Mouse (Mus musculus) monocyte, adult 2 months (primary cell): ENCODE results near the gene Cnih2.
"Not testable (repeated sequence)": the region's sequence is repeated elsewhere in the genome, so short reads cannot be mapped to it uniquely, and the experiment has no call there.

Experiments used
- DNase-seq, 2 experiments: peaks; one replicate each; pipeline ENCODE4 v3.0.0; 2022; ENCODE audit warnings: low spot score in 2 of 2, low read depth in 1 of 2

Gene Cnih2

DNA sequence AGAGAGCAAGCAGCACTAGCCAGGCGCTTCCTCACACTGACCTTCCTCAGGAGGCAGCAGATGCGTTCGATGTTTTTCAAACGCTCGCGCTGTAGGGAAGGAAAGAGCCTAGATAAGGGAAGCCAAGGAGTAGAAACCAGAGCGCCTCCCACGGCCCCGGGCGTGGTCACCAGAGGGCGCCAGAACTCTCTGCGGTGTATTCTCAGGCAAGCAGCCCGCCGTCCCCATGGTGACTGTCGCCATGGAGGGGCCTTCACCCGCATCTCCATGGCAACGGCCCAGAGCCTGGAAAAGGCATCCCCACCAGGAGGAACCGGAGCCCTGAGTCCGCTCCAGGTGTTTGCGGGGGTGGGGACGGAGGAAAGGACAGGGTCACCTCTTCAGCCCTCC lies 4.1 kb downstream of the Cnih2 start:
- peak; percentile 66 to 76 for DNase-seq

DNA sequence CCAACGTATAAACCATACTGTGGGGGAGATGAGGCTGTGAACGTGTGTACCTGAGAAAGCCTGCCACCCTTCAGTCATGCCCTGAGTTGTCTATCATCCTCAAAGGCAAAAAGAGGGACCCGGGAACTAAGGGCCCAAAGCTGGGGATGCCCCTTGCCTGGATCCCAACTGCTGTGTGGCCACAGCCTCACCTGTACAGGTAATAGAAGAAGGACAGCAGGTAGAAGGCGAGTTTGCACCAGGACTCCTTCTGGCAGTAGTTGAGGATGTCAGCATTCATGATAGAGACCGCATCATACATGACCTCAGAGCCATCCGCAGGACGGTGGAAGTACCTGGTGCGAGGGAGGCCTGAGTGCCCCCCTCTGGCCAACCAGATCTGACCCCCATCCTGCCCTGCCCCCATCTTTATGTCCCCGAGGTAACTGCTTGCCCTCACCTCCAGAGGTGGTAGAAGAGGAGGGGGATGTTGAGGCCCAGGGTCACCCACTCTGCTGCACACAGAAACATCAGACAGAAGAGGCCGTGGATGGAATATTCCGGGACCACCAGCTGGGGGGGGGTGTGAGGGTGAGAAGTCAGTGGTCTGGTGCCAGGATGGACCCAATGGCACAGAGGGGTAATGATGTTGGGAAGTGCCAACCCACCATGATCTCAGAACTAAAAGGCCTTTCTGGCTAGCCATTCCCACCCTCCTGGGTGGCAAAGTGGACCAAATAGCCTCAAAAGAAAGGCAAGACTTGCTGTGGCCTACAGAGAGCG lies 4.7 kb downstream of the Cnih2 start:
- DNase-seq: no peak

DNA sequence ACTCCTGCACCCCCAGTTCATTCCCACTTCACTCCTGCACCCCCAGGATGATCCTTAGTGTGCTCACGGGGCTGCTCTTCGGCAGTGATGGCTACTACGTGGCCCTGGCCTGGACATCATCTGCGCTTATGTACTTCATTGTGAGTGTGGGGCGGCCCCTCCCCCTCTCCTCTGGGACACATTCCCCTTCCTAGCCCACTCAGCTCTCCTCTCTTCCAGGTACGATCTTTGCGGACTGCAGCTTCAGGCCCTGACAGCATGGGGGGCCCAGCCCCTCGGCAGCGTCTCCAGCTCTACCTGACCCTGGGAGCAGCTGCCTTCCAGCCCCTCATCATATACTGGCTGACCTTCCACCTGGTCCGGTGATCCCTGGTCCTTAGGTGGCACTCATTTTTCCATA lies 6.2 kb downstream of the Cnih2 start:
- no peak for DNase-seq

DNA sequence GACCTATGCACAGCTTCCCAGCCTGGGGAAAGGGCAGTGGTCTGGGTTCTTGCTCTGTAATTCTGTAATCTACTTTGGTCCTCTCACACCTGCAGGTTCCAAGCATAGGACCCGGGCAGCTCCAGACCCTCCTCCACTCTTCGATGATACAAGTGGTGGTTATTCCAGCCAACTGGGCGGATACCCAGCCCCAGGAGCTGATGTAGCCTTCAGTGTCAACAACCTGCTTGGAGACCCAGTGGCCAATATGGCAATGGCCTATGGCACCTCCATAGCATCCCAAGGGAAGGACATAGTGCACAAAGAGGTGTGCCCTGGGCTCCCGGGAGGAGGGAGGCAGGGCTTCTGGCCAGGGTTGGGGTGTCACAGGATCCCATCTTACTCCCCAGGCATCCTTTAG lies 9.0 kb downstream of the Cnih2 start:
- DNase-seq: no peak

DNA sequence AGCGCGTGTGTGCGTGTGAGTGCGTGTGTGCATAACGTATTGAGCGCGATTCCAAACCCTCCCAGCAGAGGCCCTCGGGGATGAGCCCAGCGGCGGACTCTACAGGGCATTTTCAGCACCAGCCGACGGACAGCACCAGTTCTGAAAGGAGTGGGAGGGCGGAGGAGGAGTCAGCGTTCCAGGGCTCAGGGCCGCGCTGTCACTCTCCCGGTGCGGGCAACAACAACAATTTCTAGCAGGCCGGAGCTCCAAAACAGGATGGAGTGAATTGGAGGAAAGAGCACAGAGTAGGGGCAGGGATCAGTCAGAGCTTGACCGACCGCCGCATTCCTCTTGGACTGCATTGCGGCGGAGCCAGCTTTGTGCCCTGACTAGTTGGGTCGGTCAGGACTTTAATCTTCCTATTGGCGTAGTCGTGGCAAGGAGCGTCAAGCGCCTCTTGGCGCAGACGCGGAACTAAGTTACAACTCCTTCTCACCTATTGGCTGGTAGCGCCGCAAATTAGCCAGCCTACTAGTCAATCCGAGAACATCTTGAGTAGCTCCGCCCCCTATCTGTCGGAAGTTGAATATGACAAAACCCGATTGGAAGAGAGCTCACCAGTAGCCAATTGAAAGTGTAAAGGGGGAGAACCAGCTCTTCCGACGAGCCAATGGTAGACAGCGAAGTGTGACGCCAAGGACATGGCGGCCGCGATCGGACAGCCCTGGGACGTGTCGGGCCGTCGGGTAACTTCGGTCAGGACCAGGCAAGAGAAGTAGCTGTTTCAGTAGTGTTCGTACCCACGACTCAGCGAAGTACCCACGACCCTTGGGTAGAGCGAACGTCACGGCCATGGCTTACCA lies 10.2 kb downstream of the Cnih2 start, which contains the start of gene Yif1a:
Gene Yif1a, plus strand, starts transcription at position 655 of the 845 bp plus-strand sequence.
- DNase-seq: peak; percentile 88 to 90

DNA sequence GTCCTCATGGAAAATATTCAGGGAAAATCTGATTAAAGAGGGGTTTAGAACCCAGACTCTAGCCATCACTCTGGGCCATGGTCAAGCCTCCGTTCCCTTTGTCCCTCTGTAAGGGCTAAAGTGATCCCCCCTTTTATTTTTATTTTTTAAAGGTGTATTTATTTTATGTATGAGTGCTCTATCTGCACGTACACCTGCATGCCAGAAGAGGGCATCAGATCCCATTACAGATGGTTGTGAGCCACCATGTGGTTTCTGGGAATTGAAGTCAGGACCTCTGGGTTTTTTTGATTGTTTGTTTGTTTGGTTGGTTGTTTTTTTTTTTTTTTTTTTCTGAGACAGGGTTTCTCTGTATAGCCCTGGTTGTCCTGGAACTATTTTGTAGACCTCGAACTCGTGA lies 11.8 kb downstream of the Cnih2 start:
- DNase-seq: not testable (repeated sequence)

DNA sequence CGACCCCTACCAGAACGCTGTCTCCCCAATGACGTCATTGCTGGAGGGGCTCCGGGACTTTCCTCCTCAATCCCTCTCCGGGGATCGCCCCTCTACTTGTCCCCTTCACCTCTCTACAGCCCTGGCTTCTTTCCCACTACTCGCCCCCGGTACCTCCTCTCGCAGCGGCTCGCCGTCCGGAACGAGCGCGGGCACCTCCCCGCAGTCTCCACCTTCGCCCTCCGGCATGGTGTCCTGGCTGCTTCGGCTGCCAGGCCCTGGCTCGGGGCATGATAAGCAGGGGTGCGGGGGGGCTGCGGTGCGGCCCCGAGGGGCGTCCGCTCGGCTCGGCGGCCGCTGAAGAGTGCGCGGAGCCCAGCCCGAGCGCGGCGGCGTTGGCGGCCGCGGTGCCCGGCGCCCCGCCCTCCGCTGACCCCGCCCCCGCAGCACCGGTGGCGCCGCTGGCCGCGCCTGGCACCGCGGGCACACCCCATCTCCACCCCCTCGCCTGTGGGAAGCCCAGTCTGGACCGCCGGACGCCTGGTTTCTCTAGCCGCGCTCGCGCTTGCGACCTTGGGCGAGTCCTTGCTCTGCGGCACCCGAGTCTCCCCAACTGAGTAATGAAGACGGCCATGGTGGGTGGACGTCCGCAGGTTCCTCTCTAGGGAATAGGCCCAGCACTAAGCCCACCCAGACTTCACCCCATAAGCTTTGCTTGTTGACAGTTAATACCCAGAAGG lies 13.0 kb downstream of the Cnih2 start, which contains the start of gene Tmem151a:
Gene Tmem151a, minus strand, starts transcription at position 387 of the 719 bp plus-strand sequence.
- no peak for DNase-seq

DNA sequence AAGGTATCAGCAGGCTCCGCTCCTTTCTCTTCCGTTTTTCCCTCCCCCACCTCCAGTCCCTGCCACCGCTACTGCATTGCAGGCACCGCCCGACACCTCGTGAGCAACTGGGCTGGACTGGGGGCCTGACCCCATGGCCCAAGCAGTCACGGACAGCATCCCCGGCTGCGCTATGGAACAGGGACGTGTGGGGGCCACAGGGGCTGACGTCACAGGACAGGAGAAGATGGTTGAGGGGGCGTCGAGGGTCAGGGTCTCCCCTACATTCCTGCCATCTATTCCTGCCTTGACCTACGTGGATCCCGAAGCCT lies 13.5 kb downstream of the Cnih2 start:
- no peak for DNase-seq

DNA sequence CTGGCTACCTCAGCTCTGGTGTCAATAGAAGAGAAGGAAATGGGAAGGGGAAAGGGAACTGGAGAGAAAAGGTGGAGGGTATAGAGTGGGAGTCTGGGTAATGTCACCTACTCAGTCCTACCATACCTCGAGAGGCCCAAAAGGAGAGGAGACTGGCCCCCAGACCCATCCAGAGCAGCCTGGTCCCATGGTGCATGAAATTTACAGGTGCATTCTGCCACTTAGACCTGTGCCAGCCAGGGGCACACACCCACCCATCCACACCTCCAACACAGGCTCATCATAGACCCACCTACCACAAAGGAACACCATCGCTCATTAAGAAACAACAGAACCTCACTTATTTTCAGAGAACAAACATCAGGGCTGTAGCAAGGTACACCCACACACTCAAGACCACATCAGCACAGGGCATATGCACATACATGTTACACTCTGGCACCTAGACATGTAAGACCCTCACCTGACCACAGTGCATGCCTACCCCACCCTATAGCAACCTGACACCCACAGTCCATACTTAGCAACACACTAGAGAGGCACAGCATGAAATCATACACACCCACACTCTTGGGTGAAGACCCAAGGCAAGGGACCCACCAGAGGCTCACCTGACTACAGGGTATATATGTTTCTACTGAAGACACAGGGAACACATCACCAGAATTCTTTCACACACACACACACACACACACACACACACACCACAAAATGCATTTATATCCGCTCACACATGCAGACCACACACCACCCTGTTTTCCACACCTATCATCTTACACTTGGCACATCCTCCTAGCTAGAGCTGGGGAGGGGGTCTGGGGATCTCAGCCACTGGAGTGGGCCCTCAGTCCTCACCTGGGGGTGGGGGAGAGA lies 14.1 kb downstream of the Cnih2 start:
- DNase-seq: no peak

DNA sequence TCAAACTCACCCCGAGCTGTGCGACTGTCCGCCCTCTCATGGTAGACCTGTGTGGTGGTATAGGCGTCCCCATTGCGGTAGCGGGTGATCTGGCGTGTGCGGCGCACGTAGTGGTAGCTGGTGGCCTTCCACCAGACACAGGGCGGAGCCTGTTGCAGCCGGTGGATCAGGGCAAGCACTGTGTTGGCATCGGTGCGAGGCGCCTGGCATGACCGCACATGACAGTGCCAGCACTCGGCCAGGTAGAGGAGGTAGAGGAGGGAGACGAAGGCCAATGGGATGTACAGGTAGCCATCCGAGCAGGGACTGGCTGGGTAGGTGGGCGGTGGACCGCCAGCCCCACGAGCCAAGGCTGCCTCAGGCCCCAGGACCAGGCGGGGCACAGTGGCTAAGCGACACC lies 15.7 kb downstream of the Cnih2 start:
- no peak for DNase-seq

DNA sequence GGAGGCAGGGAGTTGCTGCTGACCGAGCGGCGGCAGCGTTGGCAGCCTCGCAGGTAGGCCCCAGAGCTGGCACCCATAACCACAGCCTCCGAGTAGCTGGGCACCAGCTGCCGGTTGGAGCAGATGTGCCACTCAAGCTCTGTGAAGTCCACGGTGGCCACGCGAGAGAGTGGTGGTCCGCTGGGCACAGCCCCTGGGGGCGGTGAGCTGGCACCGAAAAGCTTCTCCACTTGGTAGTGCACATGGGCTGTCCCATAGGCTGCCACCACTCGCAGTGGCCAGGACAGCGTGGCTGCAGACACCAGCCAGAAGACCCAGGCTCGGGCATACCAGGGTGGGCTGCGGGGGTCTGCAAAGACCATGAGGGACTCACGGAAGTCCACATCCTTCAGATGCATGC lies 16.3 kb downstream of the Cnih2 start:
- no peak for DNase-seq

DNA sequence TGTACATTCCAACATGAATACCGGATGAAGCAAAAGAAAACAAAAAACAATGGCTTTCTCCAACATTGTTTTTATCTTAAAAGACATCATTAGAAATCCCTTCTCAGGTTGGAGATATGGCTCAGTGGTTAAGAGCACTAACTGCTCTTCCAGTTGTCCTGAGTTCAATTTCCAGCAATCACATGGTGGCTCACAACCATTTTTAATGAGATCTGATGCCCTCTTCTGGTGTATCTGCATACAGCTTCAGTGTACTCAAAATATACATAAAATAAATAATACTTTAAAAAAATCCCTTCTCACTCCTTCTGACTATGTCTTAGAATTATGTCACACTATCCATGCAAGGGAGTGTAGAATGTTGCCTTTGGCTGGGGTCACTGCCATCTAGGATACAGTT lies 19.0 kb downstream of the Cnih2 start:
- DNase-seq: no peak

DNA sequence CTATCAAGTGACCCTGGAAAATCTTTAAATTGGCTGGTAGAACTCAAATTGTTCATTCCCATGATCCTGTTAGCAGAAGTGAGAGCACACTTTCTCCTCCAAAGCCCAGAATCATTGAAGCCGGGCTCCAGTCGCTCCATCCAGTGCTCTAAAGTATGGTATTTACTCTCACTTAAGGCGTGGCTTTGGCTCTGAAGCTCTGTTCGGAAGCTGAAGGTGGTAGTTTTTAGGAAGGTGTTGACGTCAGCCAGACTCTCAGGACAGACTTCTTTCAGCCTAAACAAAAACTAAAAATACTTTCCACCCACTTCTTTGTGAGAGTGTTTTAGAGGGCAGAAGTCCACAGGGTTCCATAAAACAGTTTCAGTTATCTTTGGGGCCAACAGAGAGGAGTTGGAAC lies 24.8 kb downstream of the Cnih2 start:
- DNase-seq: no peak

DNA sequence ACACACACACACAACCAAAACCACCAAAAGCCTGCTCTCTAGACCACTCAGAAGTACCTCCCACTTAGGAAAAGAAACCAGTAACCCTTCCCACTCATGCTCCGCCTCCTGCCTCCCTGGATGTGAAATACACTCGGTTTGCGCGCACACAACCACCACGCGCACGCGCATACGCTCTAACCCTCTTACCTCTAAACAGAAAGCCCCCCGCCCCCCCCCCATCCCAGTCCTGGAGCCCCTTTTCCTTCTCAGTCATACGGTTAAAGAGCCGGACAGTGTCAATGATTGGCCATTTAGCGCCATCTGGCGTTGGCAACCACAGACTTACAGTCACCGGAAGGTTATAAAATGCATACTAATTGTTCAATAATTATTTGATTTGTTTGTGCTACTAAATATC lies 25.3 kb downstream of the Cnih2 start:
- DNase-seq: no peak

DNA sequence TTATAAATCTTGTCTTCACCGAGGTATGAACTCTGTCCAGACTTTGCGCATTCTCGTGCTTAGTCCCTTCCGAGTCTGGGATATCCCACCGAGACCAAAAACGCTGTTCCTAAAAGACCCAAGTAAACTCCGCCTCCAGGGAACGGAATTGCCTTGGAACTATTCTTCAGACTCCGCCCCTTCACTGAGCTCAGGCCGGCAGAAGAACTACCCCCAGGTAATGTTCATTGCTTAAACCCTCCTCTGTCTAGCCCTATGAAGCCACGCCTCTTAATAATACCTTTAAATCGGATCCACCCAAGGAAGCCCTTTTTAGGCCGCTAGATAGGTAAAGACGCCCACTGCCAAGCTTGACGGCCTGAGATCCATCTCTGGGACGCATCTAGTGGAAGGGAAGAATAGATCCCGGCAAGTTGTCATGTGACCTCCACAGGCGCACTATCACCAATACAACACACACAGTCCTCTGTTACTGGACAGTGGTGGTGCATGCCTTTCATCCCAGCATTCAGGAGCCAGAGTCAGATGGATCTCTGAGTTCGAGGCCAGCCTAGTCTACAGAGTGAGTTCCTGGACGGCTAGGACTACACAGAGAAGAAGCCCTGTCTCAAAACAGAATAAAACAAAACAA lies 25.8 kb downstream of the Cnih2 start:
- no peak for DNase-seq

DNA sequence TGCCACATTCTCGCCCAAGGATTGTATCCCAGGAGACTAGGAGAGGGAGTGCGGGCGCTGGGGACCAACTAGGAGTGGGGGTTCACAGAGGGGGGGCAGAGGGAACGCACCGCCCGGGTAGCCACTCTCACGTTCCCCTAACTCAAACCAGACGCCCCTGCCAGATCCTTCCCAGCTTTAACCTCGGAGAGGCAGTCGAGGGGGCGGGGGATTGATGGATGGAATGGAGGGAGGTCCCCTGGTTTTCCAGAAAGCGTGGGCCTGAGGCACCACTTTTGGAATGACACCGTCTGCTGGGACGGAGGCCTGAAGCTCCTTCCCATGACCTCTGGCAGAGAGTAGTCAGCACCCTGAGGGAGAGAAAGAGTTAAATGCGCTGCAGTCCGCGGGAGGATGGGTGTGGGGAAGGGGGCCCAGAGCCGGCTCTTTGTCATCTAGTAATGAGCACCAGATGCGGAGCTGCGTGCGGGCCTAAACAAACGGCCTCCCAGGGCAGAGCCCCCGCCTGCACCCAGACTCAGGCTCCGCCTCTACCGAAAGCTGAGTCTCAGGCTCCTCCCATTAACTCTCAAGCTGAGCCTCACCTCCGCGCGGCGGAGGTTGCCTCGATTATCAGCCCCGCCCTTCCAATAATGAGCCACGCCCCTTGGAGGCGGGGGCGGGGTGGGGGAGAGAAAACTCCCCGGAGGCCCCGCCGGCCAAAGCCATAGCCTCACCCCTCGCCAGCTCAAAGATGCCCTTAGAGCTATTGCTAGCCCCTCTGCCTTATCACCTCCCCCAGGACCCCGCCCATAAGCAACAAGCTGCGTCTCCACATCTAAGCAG lies 26.6 kb downstream of the Cnih2 start:
- DNase-seq: no peak

DNA sequence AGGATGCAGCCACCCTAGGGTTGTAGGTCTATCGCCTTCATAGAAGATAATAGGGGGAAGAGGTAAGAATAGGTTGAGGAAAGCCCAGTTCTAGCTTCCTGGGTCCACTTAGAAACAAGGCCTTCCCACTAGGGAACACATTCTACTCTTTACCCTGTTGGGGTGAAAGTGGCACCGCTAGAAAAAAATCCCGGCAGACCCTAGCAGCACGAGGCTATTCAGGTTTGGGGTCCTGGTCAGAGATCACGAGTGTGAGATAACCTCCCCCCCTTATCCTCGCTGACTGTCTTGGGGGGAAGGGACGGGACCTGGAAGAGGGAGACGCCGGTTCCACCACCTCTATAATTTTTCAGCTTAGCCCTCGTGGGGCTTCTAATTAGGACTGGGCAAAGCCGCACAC lies 27.2 kb downstream of the Cnih2 start:
- no peak for DNase-seq

DNA sequence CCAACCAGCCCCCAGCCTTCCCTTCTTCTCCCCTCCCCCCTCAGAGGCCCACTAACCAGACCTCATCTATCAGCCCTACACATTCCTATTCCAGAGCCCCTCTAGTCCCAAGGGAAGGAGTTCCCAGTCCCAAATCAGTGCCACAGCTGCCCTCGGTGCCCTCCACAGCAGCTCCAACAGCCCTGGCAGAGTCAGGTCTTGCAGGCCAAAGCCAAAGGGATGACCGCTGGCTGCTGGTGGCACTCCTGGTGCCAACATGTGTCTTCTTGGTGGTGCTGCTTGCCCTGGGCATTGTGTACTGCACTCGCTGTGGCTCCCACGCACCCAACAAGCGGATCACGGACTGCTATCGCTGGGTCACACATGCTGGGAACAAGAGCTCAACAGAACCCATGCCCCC lies 28.3 kb downstream of the Cnih2 start:
- no peak for DNase-seq

DNA sequence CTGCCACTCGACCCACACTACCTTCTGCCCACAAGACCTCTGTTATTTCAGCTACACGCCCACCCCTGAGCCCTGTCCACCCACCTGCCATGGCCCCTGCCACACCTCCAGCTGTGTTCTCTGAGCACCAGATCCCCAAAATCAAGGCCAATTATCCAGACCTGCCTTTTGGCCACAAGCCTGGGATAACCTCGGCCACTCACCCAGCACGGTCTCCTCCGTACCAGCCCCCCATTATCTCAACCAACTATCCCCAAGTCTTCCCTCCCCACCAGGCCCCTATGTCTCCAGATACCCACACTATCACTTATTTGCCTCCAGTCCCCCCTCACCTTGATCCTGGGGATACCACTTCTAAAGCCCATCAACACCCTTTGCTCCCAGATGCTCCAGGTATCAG lies 28.8 kb downstream of the Cnih2 start:
- no peak for DNase-seq
